Mouse (Mus musculus) hindbrain, embryonic 10.5 days (tissue): ENCODE data around the gene Vsnl1. TPM values are rescaled to one million over a fixed set of nuclear protein-coding genes. Genes with fewer than 3 reads are reported as not detected.

Experiments
- DNase-seq: peaks from one replicate; pipeline ENCODE4 v3.0.0-alpha.2; 2017; ENCODE audit warnings: low spot score
- H3K27ac ChIP-seq: fragments of 300-500 bp; sonication (generic); 2 replicates; pipeline ENCODE4 v1.5.1; 2016; ENCODE audit warnings: mild to moderate bottlenecking, moderate library complexity
- H3K27me3 ChIP-seq: fragments of 300-500 bp; sonication (generic); 2 replicates; pipeline ENCODE4 v1.6.1; 2016; ENCODE audit warnings: mild to moderate bottlenecking; ENCODE audit not compliant: poor library complexity, insufficient read depth, severe bottlenecking
- H3K36me3 ChIP-seq: fragments of 300-500 bp; sonication (generic); 2 replicates; pipeline ENCODE4 v1.6.1; 2016; ENCODE audit warnings: mild to moderate bottlenecking, moderate library complexity
- H3K4me1 ChIP-seq: fragments of 300-500 bp; sonication (generic); replicated peaks from 2 replicates; pipeline ENCODE4 v1.6.1; 2016; ENCODE audit warnings: mild to moderate bottlenecking
- H3K4me3 ChIP-seq: fragments of 300-500 bp; sonication (generic); 2 replicates; pipeline ENCODE4 v1.5.1; 2016; ENCODE audit warnings: mild to moderate bottlenecking, moderate library complexity
- H3K9me3 ChIP-seq: fragments of 300-500 bp; sonication (generic); 2 replicates; pipeline ENCODE4 v1.6.1; 2016; ENCODE audit warnings: mild to moderate bottlenecking, moderate library complexity
- WGBS: fragments of 180-500 bp; shearing (Covaris S2); methylation state at CpG from one replicate; pipeline ENCODE4 v1.1.7; 2016; 5-methylcytosine and 5-hydroxymethylcytosine counted together
- polyA plus RNA-seq: library from polyadenylated mRNA; unstranded; fragments of >200 nt; fragmentation: Nextera tagmentation; extraction: Ambion mirVana; gene quantifications from 2 replicates; pipeline ENCODE4 v1.2.1, GENCODE M21; 2016

Gene Vsnl1
- 0.51 and 1.3 TPM in 2 replicates for polyA plus RNA-seq

DNA sequence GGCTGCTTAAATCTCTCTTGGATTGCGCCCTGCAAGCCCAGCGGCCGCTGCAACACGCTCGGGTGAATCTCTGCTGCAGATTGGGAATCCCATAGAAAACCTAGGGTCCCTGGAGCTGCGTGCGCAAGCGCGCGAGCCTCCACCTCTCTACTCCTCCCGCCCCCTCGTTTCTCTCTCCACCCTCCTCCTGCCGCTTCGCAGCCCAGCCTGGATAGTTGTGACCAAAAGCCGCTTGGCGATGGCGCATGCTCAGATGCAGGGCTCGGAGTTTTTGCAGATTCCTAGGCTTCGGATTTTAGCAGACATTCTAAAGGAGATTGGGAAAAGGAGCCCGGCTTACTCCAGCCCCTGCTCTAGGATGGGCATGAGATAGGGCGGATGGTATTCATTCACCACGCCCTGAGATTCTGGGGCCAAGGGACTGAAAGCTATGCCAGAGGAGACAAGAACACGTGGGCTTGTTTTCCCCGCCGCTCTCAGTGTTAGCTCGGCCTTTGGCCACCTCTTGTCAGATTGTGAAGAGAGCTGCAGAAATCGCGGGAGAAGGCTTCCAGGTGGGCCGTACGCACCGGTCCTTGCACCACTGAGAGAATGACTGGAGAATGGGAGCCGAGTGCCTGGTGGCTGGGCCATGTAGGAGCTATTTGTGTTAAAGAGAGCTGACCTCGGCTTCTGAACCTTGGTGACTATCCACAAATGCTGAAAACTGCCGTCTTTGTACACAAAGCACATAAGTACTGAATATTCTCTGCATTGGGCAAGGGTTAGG lies at the start of gene Vsnl1:
TSS of gene Vsnl1 (minus strand) at position 117 of the 769 bp plus-strand sequence.
- peaks cover 27% of the 10 kb centered on the region for H3K4me1 ChIP-seq
- H3K27me3 ChIP-seq = peaks cover 44% of the 10 kb centered on the region
- DNase-seq = peak; percentile 90
- peak within 1 kb of the TSS; percentile 72 for H3K27ac ChIP-seq
- WGBS = 4% methylated on average over 34 of the region's 34 CpGs
- no peaks in the 10 kb centered on the region for H3K9me3 ChIP-seq
- no peaks in the 10 kb centered on the region for H3K36me3 ChIP-seq
- peak within 1 kb of the TSS; percentile 54 for H3K4me3 ChIP-seq

DNA sequence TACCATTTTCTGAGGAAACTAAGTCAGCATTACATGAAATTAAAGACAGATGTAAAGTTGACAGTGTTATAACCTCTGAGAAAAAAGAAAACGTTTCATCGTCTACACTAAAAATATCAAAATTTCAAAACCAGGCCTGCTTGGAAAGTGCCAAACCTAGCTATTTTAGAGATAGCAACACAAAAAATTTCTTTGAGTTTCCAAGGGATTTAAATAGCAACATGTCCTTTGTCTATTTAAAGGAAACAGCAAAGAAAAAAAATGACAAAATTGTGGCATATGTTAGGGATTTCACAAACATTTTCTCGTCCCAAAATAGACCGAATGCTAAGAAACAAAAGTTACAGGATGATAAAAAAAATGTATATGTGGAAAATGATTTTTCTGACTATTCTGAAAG lies 20.2 kb upstream of the Vsnl1 start:
- 0 out of 2 replicates have a peak overlapping the region, but pooled peaks have one; percentile 66 for H3K4me3 ChIP-seq
- H3K4me1 ChIP-seq = peaks cover 6% of the 10 kb centered on the region; the same call in 1 of the 2 replicates
- peaks cover 18% of the 10 kb centered on the region; the same call in 1 of the 2 replicates for H3K27me3 ChIP-seq
- H3K36me3 ChIP-seq = no peaks in the 10 kb centered on the region
- H3K27ac ChIP-seq = no peak overlapping the region
- no peak for DNase-seq
- H3K9me3 ChIP-seq = no peaks in the 10 kb centered on the region
- WGBS = 80% methylated on average over 4 of the region's 4 CpGs

DNA sequence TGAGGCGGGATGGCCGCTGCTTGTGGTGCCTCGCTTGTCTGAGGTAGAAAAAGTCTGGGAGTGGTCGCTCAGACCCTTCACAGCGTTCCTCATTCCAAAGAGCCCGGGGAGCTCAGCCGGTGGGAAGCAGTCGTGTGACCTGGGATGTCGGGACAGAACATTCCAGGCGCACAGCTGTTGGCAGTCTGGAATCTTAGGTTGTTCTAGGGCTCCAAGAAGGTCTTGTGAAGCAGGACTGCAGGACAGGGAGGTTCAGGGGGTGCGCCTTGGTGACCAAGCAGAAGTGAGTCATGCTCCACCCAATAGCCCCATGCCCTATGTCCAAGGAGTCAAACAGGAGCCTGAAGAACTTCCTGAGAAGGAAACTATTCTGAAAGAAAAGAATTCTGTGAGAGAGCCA lies 19.8 kb upstream of the Vsnl1 start:
- Histone ChIP-seq H3K9me3 (no peaks in the 10 kb centered on the region), H3K27me3 (peaks cover 18% of the 10 kb centered on the region; the same call in 1 of the 2 replicates), H3K27ac (peak overlapping the region; percentile 85), H3K36me3 (no peaks in the 10 kb centered on the region), H3K4me3 (peak overlapping the region; percentile 66), H3K4me1 (peaks cover 6% of the 10 kb centered on the region; the same call in 1 of the 2 replicates)
- WGBS = 4% methylated on average over 11 of the region's 11 CpGs
- no peak for DNase-seq

DNA sequence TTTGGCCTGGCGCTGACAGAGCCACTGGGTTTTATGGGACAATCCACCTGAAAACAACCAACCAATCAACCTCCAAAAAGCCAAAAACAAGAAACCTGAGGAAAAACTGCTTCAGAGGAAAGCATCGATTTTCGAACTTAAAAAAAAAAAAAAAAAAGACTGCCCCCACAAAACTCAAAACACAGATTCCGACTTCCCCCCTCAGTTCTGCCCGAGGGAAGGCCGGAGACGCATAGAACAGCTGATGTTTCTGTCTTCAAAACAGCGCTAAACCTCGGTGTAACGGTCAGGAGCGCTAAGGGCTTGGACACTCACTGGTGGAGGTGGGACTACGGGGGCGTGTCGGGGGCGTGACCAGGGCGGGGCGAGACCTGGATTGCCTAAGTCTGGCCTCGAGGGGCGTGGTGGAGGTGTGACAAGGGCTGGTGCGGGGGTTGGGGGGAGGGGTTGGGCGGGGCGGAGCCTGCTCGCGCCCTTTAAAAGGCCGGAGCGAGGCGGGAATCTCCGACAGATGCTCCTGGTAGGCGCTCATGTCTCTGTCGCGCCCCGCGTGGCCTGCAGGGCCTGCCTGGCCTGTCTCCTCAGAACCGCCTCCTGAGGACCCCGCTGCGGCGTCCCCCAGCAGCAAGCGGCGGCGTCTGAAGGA lies 19.3 kb upstream of the Vsnl1 start, which contains the start of gene Rad51ap2:
TSS of gene Rad51ap2 (plus strand) at position 531 of the 646 bp plus-strand sequence.
- Histone ChIP-seq H3K27me3 (peaks cover 18% of the 10 kb centered on the region; the same call in 1 of the 2 replicates), H3K4me1 (peaks cover 6% of the 10 kb centered on the region; the same call in 1 of the 2 replicates), H3K36me3 (no peaks in the 10 kb centered on the region), H3K9me3 (no peaks in the 10 kb centered on the region), H3K27ac (peak within 1 kb of the TSS; percentile 85), H3K4me3 (peak within 1 kb of the TSS; percentile 66)
- 1% methylated on average over 40 of the region's 40 CpGs for WGBS
- DNase-seq = peak; percentile 98

DNA sequence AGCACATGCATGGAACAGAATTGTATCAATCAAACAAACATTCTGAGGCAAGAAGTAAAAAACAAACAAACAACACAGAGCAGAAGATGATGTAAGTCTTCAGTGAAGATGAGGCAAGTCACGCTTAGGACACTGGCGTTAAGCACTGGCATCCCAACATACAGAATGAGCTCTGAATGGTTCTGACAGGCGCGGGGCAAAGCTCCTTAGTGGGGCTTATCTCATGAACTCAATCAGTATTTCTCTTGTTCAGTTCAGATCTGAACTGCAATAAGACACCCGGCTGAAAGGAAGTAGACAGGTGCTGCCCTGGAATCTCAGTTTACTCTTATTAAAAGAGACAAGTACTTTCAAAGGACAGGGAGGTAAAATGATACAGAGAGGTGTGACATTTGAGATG lies 17.7 kb upstream of the Vsnl1 start:
- H3K9me3 ChIP-seq = no peaks in the 10 kb centered on the region
- peaks cover 6% of the 10 kb centered on the region; the same call in 1 of the 2 replicates for H3K4me1 ChIP-seq
- peaks cover 18% of the 10 kb centered on the region; the same call in 1 of the 2 replicates for H3K27me3 ChIP-seq
- H3K36me3 ChIP-seq = no peaks in the 10 kb centered on the region
- WGBS = 76% methylated on average over 5 of the region's 5 CpGs
- H3K27ac ChIP-seq = no peak overlapping the region
- H3K4me3 ChIP-seq = no peak overlapping the region
- no peak for DNase-seq

DNA sequence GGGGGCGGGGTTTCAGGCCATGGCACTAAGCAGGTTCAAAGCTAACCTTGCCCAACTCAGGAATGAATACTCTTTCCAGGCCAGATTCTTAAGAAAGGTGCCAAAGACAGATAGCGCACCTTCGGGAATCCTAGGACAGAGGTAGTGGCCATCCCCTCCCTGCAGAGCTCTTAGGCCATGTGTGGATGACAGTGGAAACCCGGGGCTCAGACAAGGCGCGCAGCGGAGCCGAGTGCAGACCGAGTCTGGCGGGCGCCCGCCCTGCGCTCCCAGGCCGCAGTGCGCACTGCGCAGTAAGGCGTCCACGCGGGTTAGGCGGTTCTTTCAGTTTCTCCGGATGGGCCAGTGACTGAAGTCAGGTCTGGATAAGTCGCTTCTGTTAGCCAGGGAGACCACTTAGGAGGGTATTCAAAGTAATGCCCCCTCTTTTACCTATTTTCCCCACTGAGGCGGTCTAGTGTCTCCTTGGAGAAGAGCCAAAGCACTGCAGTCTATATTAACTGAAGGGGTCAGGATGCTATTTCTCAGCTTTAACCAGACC lies 1.6 kb upstream of the Vsnl1 start:
- peaks cover 44% of the 10 kb centered on the region for H3K27me3 ChIP-seq
- DNase-seq = no peak
- WGBS = 21% methylated on average over 23 of the region's 23 CpGs
- H3K4me3 ChIP-seq = peak overlapping the region; percentile 54
- peaks cover 27% of the 10 kb centered on the region for H3K4me1 ChIP-seq
- no peak overlapping the region for H3K27ac ChIP-seq
- no peaks in the 10 kb centered on the region for H3K9me3 ChIP-seq
- H3K36me3 ChIP-seq = no peaks in the 10 kb centered on the region

DNA sequence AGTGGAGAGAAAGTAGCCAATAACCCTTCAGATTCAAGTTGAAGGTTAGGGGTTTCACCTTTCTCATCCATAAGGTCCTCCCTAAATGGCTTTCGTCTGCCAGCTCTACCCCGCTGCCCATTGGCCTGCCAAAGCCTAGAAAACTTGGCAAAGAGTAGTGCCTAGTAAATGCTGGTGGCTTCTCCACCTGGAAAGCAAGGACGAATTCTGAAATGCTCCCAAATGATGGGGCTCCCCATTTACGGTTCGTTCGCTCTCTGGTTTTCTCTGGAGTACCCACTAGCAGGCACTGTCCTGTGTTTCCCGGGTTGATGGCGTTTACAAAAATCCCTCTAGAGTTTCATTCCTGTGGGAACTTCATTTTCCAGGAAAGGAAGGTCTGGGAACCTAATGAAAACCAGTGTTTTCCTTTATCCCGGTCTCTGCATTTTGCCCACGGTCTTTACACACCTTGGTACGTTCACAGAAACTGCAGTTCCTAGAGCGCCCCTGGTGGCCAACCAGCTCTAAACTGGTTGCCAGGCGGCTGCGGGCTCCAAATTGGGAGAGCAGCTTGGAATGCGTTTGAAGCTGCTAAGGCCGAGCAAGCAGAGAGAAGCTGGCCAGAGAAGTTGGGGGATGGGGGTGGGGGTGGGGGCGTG lies 973 bp upstream of the Vsnl1 start:
- DNase-seq = peak; percentile 86
- Histone ChIP-seq H3K27me3 (peaks cover 44% of the 10 kb centered on the region), H3K4me3 (peak overlapping the region; percentile 54), H3K27ac (no peak overlapping the region), H3K4me1 (peaks cover 27% of the 10 kb centered on the region), H3K36me3 (no peaks in the 10 kb centered on the region), H3K9me3 (no peaks in the 10 kb centered on the region)
- WGBS = 16% methylated on average over 17 of the region's 17 CpGs

DNA sequence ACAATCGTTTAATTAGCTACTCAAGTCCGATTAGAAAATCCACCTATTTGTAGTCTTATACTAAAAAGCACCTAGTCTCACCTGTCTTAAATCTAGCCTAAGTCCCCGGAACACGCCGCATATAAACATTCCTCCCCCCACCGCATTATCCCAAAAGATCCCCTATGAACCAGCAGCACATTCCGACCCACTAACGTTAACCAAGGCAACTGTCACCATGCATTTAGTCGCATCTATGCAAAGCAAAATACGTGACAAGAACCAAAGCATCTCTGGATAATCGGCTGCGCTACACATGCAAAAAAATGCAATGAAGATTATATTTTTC lies 426 bp downstream of the Vsnl1 start:
- Histone ChIP-seq H3K36me3 (no peaks in the 10 kb centered on the region), H3K4me3 (peak overlapping the region; percentile 54), H3K27me3 (peaks cover 44% of the 10 kb centered on the region), H3K4me1 (peaks cover 27% of the 10 kb centered on the region), H3K27ac (no peak overlapping the region), H3K9me3 (no peaks in the 10 kb centered on the region)
- WGBS = 4% methylated on average over 12 of the region's 12 CpGs
- DNase-seq = peak; percentile 15

DNA sequence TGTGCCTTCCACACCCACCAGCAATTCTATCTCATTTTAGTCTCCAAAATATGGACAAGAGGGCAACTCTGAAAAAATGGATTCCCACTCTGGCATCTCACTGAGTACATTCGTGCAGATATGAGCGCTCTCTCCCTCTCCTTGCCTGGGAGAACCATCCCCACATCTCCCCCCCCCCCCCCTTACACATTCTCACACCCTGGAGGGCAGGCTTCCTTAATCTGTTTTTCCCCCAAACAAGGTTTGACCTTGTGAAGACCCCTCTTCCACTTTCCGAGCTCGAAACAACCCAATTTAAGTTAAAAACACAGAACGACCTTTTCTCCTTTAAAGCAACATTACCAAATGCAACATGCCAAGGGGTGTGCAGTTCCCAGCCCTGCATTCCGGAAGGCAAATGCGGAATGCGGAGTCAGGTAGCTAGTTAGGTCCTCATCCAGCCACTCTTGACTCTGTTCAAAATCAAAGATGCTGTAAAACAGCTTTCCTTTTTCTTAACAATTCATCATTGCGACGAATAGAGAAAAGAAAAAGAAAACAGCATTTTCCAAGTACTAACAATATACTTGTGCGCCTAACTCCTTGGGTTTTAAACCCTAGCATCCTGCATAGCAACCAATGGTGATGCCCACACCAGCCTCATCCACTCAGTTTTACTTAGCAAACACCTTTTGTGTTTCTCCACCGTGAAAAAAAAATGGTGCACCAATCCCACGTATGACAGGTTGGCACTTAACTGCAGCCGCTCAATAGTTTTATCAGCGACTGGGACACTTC lies 979 bp downstream of the Vsnl1 start:
- Histone ChIP-seq H3K27ac (no peak overlapping the region), H3K9me3 (no peaks in the 10 kb centered on the region), H3K27me3 (peaks cover 44% of the 10 kb centered on the region), H3K36me3 (no peaks in the 10 kb centered on the region), H3K4me1 (peaks cover 27% of the 10 kb centered on the region), H3K4me3 (peak overlapping the region; percentile 54)
- DNase-seq = peak; percentile 4
- 7% methylated on average over 15 of the region's 15 CpGs for WGBS

DNA sequence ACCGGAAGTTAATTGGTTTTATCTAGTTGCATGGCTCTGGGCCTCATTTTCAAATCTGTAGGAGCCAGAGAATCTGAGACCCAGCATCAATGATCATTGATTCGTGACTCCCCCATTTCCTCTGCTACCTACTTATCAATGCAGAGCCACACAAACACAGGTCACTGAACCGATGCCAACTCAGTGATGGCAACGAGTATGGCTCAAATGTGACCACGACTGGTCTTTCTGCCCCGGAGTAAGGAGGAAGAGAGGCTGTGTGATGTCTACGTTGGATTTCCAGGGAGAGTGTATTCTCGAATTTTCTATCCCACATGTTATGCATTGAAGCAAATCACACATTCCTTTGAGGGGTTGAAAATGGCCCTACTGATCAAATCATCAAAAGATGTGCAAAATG lies 2.0 kb downstream of the Vsnl1 start:
- no peak overlapping the region for H3K27ac ChIP-seq
- 74% methylated on average over 8 of the region's 8 CpGs for WGBS
- no peaks in the 10 kb centered on the region for H3K36me3 ChIP-seq
- peaks cover 27% of the 10 kb centered on the region for H3K4me1 ChIP-seq
- no peak for DNase-seq
- H3K4me3 ChIP-seq = no peak overlapping the region
- H3K9me3 ChIP-seq = no peaks in the 10 kb centered on the region
- H3K27me3 ChIP-seq = peaks cover 44% of the 10 kb centered on the region

DNA sequence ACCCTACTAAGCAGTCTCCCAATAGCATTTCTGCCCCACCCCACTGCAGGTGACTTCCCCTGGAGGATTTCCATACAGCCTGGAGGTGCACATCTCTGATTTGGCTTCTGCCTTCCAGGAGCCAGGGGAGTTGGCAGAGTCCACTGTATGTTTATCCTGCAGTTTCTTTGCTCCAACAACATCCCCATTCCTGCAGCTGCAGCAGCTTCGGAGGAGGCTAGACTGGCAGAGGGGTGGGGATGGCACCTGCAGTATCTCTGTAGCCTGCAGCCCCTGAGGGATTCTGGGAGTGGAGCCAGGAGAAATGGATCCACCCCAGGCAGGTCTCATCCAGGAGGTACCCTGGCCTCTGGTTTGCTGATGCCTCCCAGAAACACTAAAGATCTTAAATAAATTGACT lies 2.7 kb downstream of the Vsnl1 start:
- H3K9me3 ChIP-seq = no peaks in the 10 kb centered on the region
- H3K4me1 ChIP-seq = peaks cover 27% of the 10 kb centered on the region
- no peak overlapping the region for H3K4me3 ChIP-seq
- 50% methylated on average over 1 of the region's 1 CpGs for WGBS
- H3K27me3 ChIP-seq = peaks cover 43% of the 10 kb centered on the region
- no peaks in the 10 kb centered on the region for H3K36me3 ChIP-seq
- DNase-seq = no peak
- H3K27ac ChIP-seq = no peak overlapping the region

DNA sequence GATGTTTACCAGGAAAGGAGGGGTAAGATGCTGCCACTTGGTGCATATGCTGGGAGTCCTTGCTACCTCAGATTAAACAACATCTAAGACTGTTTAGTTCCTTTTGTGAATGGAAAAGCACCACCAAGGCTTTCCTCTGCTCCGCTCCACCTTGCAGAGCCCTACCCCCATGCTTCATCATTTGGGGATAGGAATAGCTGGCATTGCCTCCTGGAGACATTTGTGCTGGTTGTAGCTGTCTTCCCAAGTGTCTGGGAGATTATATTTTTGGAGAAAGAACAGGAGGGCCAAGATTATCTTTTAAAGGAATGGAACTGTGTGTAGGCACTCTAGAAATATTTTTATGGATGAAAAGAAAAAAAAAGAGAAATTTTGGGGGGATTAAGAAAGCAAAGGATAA lies 3.3 kb downstream of the Vsnl1 start:
- no peak for DNase-seq
- WGBS = 83% methylated on average over 1 of the region's 1 CpGs
- no peak overlapping the region for H3K4me3 ChIP-seq
- H3K36me3 ChIP-seq = no peaks in the 10 kb centered on the region
- H3K27me3 ChIP-seq = peaks cover 37% of the 10 kb centered on the region
- H3K9me3 ChIP-seq = no peaks in the 10 kb centered on the region
- H3K4me1 ChIP-seq = peaks cover 27% of the 10 kb centered on the region
- H3K27ac ChIP-seq = no peak overlapping the region
